In the genomic region with DNA sequence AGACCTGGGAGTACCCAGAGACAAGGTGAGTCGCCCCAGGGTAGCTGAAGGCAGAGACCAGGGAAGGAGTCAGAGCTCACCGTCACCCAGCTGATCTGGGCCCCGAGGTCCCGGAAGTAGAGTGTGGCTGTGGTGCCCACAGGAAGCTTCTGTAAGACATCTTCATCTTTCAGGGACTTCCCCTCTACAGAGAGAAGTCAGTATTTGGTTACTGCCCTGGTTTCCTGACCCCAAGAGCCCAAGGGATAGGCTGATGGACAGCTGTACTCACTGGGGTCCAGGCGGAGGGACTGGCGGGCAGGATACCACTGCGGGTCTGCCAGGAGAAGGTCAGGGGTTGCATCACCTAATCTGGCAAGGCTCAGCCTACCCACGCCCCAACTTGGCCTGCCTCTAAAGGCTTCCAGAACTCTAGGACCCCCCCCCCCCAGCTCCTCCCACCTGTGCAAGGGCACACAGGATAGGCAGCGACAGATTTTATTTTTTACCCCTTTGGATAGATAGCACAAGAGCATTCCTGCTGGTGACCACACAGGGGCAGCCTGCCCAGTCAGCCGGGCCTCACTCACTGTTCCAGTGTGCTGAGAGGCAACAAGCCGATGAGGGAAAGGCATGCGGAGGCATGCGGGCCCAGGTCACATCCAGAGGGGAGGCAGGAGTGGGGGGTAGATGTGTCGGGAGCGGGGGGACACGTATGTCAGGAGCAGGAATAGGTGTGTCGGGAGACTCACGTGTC, we compare ENCODE assay signal across 10 mouse cellular contexts. TPM values are rescaled to one million over a fixed set of nuclear protein-coding genes. Genes with fewer than 3 reads are reported as not detected.
DNase-seq lines count a peak whose midpoint lies in the region; ATAC-seq and TF ChIP-seq lines count a peak whose summit lies in the region.
"Had no signal": no experiment of that assay in that cellular context is flagged by ENCODE, and none has a peak within 500 bp of the region (broad histone marks: within the 10 kb centered on the region; RNA-seq: fewer than 3 reads in every experiment).

No protein-coding gene starts in this region.

- no peak overlapping the region for H3K9ac ChIP-seq in midbrain, embryonic 15.5 days
- peak overlapping the region; percentile 66; the same call in 1 of the 2 replicates for H3K9ac ChIP-seq in heart, embryonic 13.5 days
- no peak overlapping the region for H3K9ac ChIP-seq in liver, embryonic 14.5 days (replicated peaks)
- H3K9ac ChIP-seq in forebrain, embryonic 15.5 days (replicated peaks): no peak overlapping the region

- peaks cover 42% of the 10 kb centered on the region for H3K4me1 ChIP-seq in midbrain, embryonic 10.5 days
- peaks cover 45% of the 10 kb centered on the region for H3K4me1 ChIP-seq in midbrain, embryonic 15.5 days
- H3K4me1 ChIP-seq in heart, embryonic 13.5 days: peaks cover 62% of the 10 kb centered on the region
- H3K4me1 ChIP-seq in liver, embryonic 14.5 days (replicated peaks; ENCODE audit: control insufficient read depth in 2 of 2, insufficient read depth in 2 of 2, low read length in 1 of 2): no peaks in the 10 kb centered on the region; a peak in 1 of 4 replicates
- peaks cover 29% of the 10 kb centered on the region for H3K4me1 ChIP-seq in forebrain, embryonic 15.5 days

- H3K36me3 ChIP-seq in midbrain, embryonic 10.5 days: peaks cover 77% of the 10 kb centered on the region
- peaks cover 21% of the 10 kb centered on the region for H3K36me3 ChIP-seq in midbrain, embryonic 15.5 days (replicated peaks)
- peaks cover 50% of the 10 kb centered on the region for H3K36me3 ChIP-seq in heart, embryonic 13.5 days
- H3K36me3 ChIP-seq in liver, embryonic 14.5 days (replicated peaks; ENCODE audit: control insufficient read depth, insufficient read depth, low read depth): peaks cover 28% of the 10 kb centered on the region
- peaks cover 2% of the 10 kb centered on the region; the same call in 1 of the 2 replicates for H3K36me3 ChIP-seq in splenic B cell, adult 2 months (ENCODE audit: control insufficient read depth, insufficient read depth, low read length, poor library complexity, severe bottlenecking)
- peaks cover 28% of the 10 kb centered on the region for H3K36me3 ChIP-seq in forebrain, embryonic 15.5 days

- H3K27me3 ChIP-seq in midbrain, embryonic 10.5 days (ENCODE audit: low read depth, poor library complexity, severe bottlenecking): no peaks in the 10 kb centered on the region
- H3K27me3 ChIP-seq in midbrain, embryonic 15.5 days (replicated peaks): no peaks in the 10 kb centered on the region
- no peaks in the 10 kb centered on the region for H3K27me3 ChIP-seq in heart, embryonic 13.5 days (replicated peaks)
- H3K27me3 ChIP-seq in liver, embryonic 14.5 days (ENCODE audit: control insufficient read depth, insufficient read depth, low read length): no peaks in the 10 kb centered on the region
- no peaks in the 10 kb centered on the region for H3K27me3 ChIP-seq in splenic B cell, adult 2 months (ENCODE audit: control insufficient read depth, insufficient read depth, low read length, poor library complexity, severe bottlenecking)
- H3K27me3 ChIP-seq in forebrain, embryonic 15.5 days: no peaks in the 10 kb centered on the region

- H3K4me3 ChIP-seq in midbrain, embryonic 10.5 days: no peak overlapping the region
- H3K4me3 ChIP-seq in midbrain, embryonic 15.5 days: no peak overlapping the region
- no peak overlapping the region for H3K4me3 ChIP-seq in heart, embryonic 13.5 days
- H3K4me3 ChIP-seq in liver, embryonic 14.5 days (ENCODE audit: insufficient read depth in 1 of 2, low read depth in 2 of 2, low read length in 2 of 2): no peak overlapping the region
- H3K4me3 ChIP-seq in forebrain, embryonic 15.5 days: no peak overlapping the region

- no peak overlapping the region for H3K27ac ChIP-seq in midbrain, embryonic 10.5 days (replicated peaks)
- no peak overlapping the region for H3K27ac ChIP-seq in midbrain, embryonic 15.5 days
- peak overlapping the region; percentile 98 for H3K27ac ChIP-seq in heart, embryonic 13.5 days (replicated peaks)
- no peak overlapping the region for H3K27ac ChIP-seq in liver, embryonic 14.5 days
- no peak overlapping the region for H3K27ac ChIP-seq in forebrain, embryonic 15.5 days (replicated peaks)

- no peaks in the 10 kb centered on the region for H3K9me3 ChIP-seq in midbrain, embryonic 10.5 days (replicated peaks)
- H3K9me3 ChIP-seq in midbrain, embryonic 15.5 days: no peaks in the 10 kb centered on the region
- H3K9me3 ChIP-seq in heart, embryonic 13.5 days: no peaks in the 10 kb centered on the region
- no peaks in the 10 kb centered on the region for H3K9me3 ChIP-seq in liver, embryonic 14.5 days (ENCODE audit: control insufficient read depth, low read length)
- H3K9me3 ChIP-seq in forebrain, embryonic 15.5 days: no peaks in the 10 kb centered on the region

- TF ChIP-seq CTCF in liver, embryonic 14.5 days (IDR thresholded peaks at IDR 0.05; ENCODE audit: low read depth): peak; percentile 43

- WGBS in midbrain, embryonic 10.5 days: 87% methylated on average over 18 of the region's 18 CpGs
- 84% methylated on average over 18 of the region's 18 CpGs for WGBS in midbrain, embryonic 15.5 days
- WGBS in heart, embryonic 13.5 days: 67% methylated on average over 18 of the region's 18 CpGs
- WGBS in liver, embryonic 14.5 days (ENCODE audit: insufficient replicate concordance): 54% methylated on average over 18 of the region's 18 CpGs
- WGBS in forebrain, embryonic 15.5 days: 87% methylated on average over 18 of the region's 18 CpGs

- no peak for TF ChIP-seq EP300 in liver, embryonic 14.5 days (IDR thresholded peaks at IDR 0.05; ENCODE audit: low read depth)

- ATAC-seq in cerebellum, adult (ENCODE audit: insufficient number of reproducible peaks, low FRiP score, low TSS enrichment): no peak
- ATAC-seq in midbrain, embryonic 15.5 days (replicated peaks): no peak
- 0 out of 2 replicates have a peak, but pooled peaks have one; percentile 7 for ATAC-seq in heart, embryonic 13.5 days (ENCODE audit: extremely low read depth, insufficient number of reproducible peaks, low FRiP score, low TSS enrichment)
- ATAC-seq in liver, embryonic 14.5 days (ENCODE audit: insufficient read depth): peak; percentile 16; the same call in 1 of the 2 replicates
- no peak for ATAC-seq in forebrain, embryonic 15.5 days (replicated peaks)

- DNase-seq in cerebellum, adult 11 months: peak; percentile 22
- peak; percentile 14 for DNase-seq in midbrain, embryonic 10.5 days (ENCODE audit: low spot score)
- DNase-seq in liver, embryonic 14.5 days (ENCODE audit: low read depth in 3 of 3, low spot score in 3 of 3): no peak
- DNase-seq in splenic B cell, adult 2 months (ENCODE audit: low read depth, low spot score): peak; percentile 77

- H3K4me2 ChIP-seq in midbrain, embryonic 15.5 days: no peak overlapping the region
- no peak overlapping the region for H3K4me2 ChIP-seq in heart, embryonic 13.5 days
- no peak overlapping the region for H3K4me2 ChIP-seq in liver, embryonic 14.5 days (ENCODE audit: low read depth)
- H3K4me2 ChIP-seq in forebrain, embryonic 15.5 days (replicated peaks): no peak overlapping the region

RNA-seq across cellular contexts. Expression of a gene that starts 6.8 kb away (rescaled TPM):
- polyA plus RNA-seq in midbrain, embryonic 10.5 days (2016; fragmentation: Nextera tagmentation; extraction: Ambion mirVana): 354 and 369 TPM in 2 replicates
- 336 and 348 TPM in 2 replicates for polyA plus RNA-seq in midbrain, embryonic 15.5 days (2015; fragmentation: Nextera tagmentation; extraction: Ambion mirVana)
- 524 and 602 TPM in 2 replicates for polyA plus RNA-seq in heart, embryonic 13.5 days (2015; fragmentation: Nextera tagmentation; extraction: Ambion mirVana)
- 160 and 197 TPM in 2 replicates for polyA plus RNA-seq in liver, embryonic 14.5 days (2012; rRNA removed)
- 283 and 290 TPM in 2 replicates for polyA plus RNA-seq in liver, embryonic 14.5 days (2014; fragmentation: Nextera tagmentation; extraction: Ambion mirVana)
- polyA plus RNA-seq in forebrain, embryonic 15.5 days (2015; fragmentation: Nextera tagmentation; extraction: Ambion mirVana): 327 and 356 TPM in 2 replicates

RNA-seq across cellular contexts. Expression of a gene that starts 34.5 kb away (rescaled TPM):
- polyA plus RNA-seq in midbrain, embryonic 10.5 days (2016; fragmentation: Nextera tagmentation; extraction: Ambion mirVana): 740 and 757 TPM in 2 replicates
- 1,118 and 1,124 TPM in 2 replicates for polyA plus RNA-seq in midbrain, embryonic 15.5 days (2015; fragmentation: Nextera tagmentation; extraction: Ambion mirVana)
- 438 and 474 TPM in 2 replicates for polyA plus RNA-seq in heart, embryonic 13.5 days (2015; fragmentation: Nextera tagmentation; extraction: Ambion mirVana)
- polyA plus RNA-seq in liver, embryonic 14.5 days (2012; rRNA removed): 176 and 217 TPM in 2 replicates
- 294 and 325 TPM in 2 replicates for polyA plus RNA-seq in liver, embryonic 14.5 days (2014; fragmentation: Nextera tagmentation; extraction: Ambion mirVana)
- 683 and 712 TPM in 2 replicates for polyA plus RNA-seq in forebrain, embryonic 15.5 days (2015; fragmentation: Nextera tagmentation; extraction: Ambion mirVana)

RNA-seq across cellular contexts. Expression of a gene that starts 34.7 kb away (rescaled TPM):
- polyA plus RNA-seq in midbrain, embryonic 10.5 days (2016; fragmentation: Nextera tagmentation; extraction: Ambion mirVana): 73.3 and 85.7 TPM in 2 replicates
- 65.2 and 65.5 TPM in 2 replicates for polyA plus RNA-seq in midbrain, embryonic 15.5 days (2015; fragmentation: Nextera tagmentation; extraction: Ambion mirVana)
- 41.4 and 47.4 TPM in 2 replicates for polyA plus RNA-seq in heart, embryonic 13.5 days (2015; fragmentation: Nextera tagmentation; extraction: Ambion mirVana)
- 26.1 and 32.7 TPM in 2 replicates for polyA plus RNA-seq in liver, embryonic 14.5 days (2012; rRNA removed)
- 37.6 and 37.8 TPM in 2 replicates for polyA plus RNA-seq in liver, embryonic 14.5 days (2014; fragmentation: Nextera tagmentation; extraction: Ambion mirVana)
- polyA plus RNA-seq in forebrain, embryonic 15.5 days (2015; fragmentation: Nextera tagmentation; extraction: Ambion mirVana): 59.8 and 63.0 TPM in 2 replicates

RNA-seq across cellular contexts. Expression of a gene that starts 37.7 kb away (rescaled TPM):
- polyA plus RNA-seq in midbrain, embryonic 10.5 days (2016; fragmentation: Nextera tagmentation; extraction: Ambion mirVana): not detected in 2 replicates
- polyA plus RNA-seq in midbrain, embryonic 15.5 days (2015; fragmentation: Nextera tagmentation; extraction: Ambion mirVana): not detected in 2 replicates
- not detected in 2 replicates for polyA plus RNA-seq in heart, embryonic 13.5 days (2015; fragmentation: Nextera tagmentation; extraction: Ambion mirVana)
- not detected in 2 replicates for polyA plus RNA-seq in liver, embryonic 14.5 days (2012; rRNA removed)
- not detected in 2 replicates for polyA plus RNA-seq in liver, embryonic 14.5 days (2014; fragmentation: Nextera tagmentation; extraction: Ambion mirVana)
- 0.06 and 0.08 TPM in 2 replicates for polyA plus RNA-seq in forebrain, embryonic 15.5 days (2015; fragmentation: Nextera tagmentation; extraction: Ambion mirVana)
- polyA plus RNA-seq: limb, embryonic 14.5 days; testis, adult 2 months had no signal

Comparison
In these comparisons a context has a peak if more than half of its experiments do, and no peak if none do; other contexts are left out.
1. DNase-seq: peak in cerebellum, adult 11 months (single experiment), midbrain, embryonic 10.5 days (single experiment) and splenic B cell, adult 2 months (single experiment); none in liver, embryonic 14.5 days (0 of 3).
2. ATAC-seq: peak in heart, embryonic 13.5 days (single experiment) and liver, embryonic 14.5 days (single experiment); none in cerebellum, adult (single experiment), midbrain, embryonic 15.5 days (single experiment) and forebrain, embryonic 15.5 days (single experiment).